Mouse (Mus musculus) left cerebral cortex, adult 18-20 months (tissue): ENCODE results near the gene 4930579F01Rik. TPM values are rescaled to one million over a fixed set of nuclear protein-coding genes. Genes with fewer than 3 reads are reported as not detected.

Experiments used
- DNase-seq, 2 experiments: peaks; one replicate each; pipeline ENCODE4 v3.0.0; 2021 to 2022; ENCODE audit warnings: low spot score in 2 of 2, mixed read lengths in 1 of 2
- total RNA-seq, 2 experiments: library from RNA; stranded (reverse); gene quantifications; 2 replicates each; pipeline ENCODE4 v1.2.3; 2021

4930579F01Rik gene
- total RNA-seq, 2 experiments from 2014 or later, result not detected

DNA sequence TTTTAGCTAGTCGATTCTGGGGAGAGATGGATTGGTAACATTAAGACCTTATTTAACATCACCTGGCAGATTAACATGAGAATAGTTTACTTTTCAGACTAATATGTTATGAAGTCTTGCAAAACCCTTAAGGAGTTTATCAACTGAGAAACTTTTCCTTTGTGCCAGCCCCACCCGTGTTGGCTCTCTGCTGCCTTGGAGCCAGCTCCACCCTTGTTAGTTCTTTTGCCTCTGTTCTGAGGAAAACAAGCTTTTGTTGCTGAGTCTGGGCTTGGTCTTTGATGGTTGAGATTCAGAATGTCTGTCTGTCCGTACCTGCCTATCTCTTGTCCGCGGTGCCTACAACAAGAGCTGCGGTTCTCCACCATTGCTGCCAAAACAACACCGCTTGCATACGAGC, 22.5 kb upstream of the 4930579F01Rik start:
- no peak for DNase-seq

DNA sequence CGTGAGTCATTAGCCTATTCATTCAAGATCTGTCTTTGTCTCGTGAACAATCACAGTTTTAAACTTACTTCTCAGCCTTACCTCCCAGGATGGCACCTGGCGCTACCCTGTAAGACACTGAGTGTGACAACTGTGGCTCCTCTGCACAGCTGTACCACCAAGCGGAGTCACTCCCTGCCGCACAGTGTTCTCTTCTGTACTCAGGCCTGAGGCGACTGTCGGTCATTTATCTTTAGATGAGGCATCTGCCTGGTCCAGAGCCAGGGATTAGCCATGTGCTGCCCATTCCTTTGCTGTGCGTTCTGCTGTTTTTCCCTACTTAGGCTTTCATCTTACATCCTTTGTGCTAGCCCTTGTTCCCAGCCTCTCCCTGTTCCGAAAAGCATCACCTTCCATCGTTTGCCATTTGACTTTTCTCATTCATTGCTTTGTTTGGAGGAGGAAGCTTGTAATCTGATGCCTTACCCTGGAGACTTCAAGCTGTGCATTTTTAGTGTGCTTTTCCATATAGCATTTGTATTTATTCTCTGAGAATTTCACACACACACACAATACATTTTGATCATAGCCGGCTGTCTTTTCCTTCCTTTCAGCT, 21.9 kb upstream of the 4930579F01Rik start:
- no peak for DNase-seq

DNA sequence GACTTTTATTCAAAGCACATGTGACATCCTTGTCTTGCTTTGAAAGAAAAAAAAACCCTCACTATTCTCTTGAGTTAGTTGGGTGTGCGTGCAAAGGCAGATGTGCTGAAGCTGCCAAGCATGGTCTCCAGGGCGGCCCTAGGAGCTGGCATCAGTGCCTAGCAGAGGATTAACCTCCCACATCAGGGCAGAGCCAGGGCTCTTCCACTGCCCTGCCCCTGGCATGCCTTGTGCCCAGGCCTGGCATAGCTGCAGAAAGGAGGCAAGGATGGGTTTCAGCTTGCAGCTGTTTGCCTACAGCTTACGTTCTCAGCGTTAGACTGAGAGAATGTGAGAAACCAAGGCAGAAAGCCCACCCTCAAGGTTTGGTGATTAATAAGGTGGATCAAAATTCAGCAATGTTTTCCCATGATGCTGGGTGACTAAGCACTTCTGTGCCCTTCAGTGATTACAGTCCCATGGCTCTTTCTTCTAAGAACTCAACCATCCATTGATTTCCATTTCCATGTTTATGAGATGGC, 18.9 kb upstream of the 4930579F01Rik start:
- no peak for DNase-seq

DNA sequence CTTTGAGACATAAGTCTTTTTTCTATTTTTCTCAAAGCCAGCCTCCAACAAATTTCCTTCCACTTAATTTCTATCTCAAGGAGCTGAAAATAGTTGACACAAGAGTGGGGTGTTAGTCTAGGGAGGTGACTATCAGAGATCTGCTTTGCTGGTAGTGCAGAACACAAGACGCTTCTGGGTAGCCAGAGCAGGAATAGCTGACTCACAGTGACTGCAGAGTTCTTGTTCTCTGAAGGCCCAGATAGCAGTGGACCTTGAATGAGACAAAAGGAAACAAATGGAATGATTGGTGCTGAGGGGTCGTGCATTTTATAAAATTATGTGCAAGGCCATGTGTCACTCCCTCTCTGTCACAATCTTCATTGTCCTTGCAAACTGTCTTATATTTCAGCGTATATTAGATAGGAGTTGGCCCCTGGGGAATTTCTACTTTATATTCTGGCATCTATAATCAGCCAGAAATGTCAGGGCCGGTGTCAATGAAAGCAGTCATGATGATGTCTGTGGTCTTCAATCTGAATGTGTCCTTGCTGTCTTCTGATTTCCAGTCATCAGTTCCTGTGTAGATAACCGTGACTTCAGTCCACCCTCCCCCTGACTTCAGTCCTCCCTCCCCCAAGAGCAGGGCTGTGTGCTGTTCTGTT, 16.9 kb upstream of the 4930579F01Rik start:
- DNase-seq, result no peak

DNA sequence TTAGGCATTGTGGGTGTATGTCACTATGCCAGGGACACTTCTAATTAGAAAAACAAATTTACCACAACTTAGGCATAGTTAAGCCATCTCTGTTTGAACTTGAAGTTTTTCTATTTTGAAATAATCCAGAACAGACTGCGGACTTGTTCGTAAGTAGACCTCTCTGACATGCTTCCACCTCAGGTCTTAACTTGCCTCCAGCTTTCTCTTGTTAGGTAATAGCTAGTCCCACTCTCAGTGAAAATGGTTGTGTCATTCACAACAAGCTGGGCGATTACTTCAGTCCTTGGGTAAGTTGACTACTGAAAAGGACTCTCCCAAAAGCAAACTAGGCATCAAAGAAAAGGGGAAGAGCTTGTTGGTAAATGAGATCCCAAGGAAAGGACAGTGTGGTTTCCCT, 15.2 kb upstream of the 4930579F01Rik start:
- no peak for DNase-seq

DNA sequence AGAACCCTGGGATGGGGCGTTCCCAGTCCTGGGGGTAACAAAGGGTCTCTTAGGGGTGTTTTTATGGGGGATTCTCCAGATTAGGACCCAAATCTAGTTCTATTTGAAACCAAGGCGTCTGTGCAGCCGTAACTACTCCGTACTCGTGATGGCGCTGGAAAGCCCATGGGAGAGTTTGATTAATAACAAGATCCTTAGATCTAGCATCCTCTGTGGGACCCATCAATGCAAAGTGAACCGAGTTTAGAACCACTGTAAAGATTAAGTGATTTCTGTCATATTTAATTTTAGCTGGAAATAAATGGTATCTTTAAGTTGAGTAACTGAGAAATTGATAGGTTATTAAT, 5.1 kb upstream of the 4930579F01Rik start:
- no peak for DNase-seq

DNA sequence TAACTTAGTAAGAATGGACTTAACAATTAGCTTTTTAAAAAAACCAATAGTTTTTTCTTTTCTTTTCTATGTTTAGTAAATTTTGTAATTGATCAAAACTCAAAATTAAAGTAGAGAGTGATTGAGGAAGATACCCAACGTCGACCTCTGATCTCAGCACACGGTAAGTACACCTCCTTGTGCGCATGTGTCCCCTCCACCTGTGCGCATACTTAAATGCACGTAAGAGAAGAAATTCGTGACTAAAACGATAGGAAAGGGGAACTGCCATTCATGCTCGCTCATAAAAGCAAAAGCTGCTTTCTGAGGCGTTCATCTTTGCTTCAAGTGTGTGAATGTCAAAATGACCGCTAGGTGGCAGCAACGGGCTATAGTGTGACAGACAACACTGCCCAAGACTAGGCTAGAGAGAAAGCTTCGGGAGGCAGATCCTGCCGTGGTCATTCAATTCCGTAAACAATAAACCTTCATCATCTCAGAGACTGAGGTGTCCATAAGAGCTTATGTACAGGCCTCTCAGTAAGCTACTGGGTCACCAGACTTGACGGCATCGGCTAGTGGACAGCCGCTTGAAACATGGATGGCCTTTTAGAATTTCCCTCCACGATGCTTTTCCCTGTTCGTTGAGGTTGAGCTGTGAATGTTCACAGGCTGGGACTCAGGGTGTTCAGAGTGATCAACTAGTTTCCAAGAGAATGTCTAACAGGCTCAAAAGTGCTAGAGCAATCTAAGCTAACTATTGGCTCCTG, 4.5 kb upstream of the 4930579F01Rik start:
- peak; percentile 90 to 94 for DNase-seq

DNA sequence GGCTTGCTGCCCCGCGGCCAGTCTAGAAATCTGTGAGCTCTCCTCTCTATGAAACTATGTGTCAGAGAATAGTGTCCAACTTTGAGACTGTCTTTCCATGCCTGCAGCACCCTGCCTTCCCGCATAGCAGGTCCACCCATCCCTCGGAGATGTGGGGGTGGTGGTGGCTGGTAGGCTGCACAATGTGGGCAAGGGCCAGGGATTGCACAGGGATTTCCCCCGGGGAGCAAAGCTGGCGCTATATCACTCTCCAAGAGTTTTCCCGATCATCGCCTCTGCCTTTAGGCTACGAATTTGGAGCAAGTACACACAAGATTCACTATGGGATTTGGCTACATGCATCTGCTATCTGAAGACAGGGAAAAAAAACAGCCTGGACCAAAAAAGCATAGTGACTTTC, 3.9 kb upstream of the 4930579F01Rik start:
- peak in 1 of 2 experiments; percentile 3 for DNase-seq

DNA sequence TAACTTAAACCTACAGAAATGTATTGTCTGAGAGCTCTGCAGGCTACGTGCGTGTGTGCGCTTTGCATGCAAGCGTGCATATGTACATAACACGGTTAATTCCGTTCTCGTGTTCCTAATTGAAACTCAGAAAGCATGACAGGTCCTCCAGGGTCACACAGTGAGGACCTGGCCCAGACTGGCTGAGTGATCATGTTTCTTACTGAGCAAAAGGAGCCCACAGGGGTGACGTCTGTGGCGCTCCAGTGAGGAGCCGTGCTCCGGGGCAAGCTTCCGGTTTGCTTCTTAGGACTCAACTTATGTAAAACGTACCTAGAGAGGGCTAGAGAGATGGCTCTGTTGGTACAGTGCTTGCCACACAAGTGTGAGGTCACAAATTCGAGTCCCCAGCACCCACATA, 3.5 kb upstream of the 4930579F01Rik start:
- DNase-seq, result no peak

DNA sequence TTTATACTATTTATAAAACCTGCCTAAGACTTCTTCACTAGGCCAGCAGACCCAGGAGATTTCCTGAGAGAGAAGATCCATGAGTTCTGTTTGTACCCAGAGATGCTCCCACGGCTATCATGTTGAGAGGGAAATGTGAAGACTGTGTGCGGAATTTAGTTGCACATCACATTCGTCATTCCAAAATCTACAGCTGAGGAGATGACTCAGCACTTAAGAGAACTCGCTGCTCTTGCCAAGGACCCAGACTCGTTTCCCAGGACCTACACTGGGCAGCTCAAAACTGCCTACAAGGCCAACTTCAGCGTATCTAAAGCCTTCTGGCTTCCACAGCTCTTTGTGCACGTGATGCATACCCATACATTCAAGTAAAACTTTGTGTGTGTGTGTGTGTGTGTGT, 1.4 kb downstream of the 4930579F01Rik start:
- DNase-seq, result peak in 1 of 2 experiments; percentile 9

DNA sequence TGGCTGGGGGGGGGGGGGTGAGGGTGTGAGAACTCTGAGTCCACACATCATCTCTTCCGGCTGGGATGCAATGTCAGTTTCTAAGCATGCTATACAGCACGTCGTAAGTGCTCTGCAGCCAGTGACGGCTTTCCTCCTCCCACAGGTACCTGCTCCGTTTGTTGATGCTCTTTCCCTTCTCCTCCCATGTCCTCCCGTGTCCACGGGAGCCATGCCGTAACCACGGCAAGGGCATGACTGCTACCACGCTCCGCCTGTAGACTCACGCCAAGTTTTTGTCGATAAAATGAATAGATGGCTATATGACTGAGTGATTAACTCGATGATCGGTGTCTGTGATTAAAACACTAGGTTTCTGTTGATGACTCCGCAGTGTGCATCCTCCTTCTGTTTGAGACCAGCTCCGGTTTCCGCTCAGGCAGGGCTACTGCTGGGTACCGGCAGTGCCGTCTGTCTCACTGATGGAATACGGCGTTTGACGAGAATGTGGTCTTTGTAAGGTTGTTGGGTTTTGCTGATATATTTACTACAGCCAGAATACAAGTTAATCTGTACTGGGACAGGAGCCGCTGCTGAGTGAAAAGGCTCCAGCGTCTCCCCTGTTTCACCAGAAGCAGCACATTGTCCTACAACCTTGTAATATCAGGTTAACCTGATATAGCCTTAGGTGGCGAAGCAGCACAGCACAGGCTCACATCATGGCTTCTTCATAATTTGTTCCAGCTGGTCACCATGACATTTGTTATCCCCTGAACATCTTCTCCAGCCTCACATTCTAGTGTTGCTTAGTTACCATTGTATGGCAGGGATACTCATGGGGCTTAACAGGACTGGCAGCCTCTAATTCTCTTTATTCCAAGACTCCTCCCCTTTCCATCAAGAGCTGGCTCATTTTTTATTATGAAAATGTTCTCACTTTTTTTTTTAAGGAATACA, 7.4 kb downstream of the 4930579F01Rik start:
- DNase-seq, result no peak

DNA sequence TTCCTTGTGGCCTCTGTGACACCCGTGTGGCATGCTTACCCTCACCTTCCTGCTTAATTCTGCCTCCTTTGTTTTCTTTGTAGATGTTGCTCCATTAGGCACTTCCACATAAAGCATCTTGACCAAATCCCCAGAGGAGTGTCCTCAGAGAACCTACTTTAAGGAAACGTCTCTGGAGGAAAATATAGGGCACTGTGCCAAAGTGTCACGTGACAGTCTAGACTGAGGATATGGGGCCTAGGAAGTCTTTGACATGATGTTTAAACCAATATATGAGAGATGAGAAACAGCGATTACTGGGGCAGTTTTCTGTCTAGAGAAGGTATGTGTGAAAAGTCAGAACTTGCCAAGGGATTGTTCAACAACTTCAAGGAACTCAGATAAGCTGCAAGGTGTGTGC, 8.3 kb downstream of the 4930579F01Rik start:
- DNase-seq, result no peak

DNA sequence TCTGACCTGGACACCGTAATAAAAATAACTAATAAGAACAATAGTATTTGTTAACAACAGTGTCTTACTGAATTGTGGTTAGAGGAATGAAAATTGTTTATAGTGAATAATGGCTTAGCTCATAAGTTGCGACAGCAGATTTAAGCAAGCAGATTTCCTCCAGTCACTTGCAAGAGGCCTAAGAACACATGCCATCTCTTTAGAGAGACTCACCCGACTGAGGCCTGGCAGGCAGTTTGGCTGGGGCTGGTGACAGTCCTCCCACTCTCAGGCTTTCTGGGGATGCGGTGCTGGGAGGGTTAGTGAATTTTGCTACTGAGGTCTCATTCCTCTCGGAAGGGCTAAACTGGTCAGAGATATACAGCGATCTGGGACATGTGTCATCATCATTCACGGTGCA, 10.3 kb downstream of the 4930579F01Rik start:
- no peak for DNase-seq

DNA sequence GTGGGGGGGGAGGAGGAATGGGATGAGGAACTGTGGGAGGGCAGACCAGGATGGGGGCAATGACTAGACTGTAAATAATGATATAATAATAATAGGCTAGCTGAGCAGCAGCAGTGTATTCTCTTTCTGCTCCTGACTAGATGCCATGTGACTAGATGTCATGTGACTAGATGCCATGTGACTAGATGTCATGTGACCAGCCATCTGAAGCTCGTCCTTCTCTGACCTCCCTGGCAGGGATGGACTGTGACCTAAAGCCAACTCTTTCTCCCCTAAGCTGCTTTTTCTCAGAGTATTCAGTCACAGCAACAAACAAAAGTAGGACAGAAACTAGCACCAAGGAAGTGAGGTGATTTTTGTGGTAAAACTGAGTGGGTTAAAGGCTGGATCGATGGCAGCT, 11.6 kb downstream of the 4930579F01Rik start:
- no peak for DNase-seq

DNA sequence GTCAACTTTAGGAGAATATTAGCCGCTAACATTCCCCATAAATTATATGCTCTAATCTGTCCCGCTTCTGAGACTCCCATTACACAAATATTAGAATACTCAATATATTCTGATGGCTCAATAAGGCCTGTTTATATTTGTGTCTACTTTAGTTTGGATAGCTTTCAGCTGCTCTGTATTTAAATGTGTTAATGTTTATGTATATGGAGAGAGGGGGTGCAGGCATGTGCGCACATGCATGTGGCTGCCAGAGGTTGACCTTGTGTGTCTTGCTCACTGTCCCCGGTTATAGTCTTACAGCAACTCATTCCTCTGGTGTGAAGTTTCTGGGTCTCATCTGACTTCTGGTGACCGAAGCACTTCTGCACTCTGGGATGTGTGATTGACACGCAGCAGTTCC, 18.1 kb downstream of the 4930579F01Rik start:
- DNase-seq, result no peak

DNA sequence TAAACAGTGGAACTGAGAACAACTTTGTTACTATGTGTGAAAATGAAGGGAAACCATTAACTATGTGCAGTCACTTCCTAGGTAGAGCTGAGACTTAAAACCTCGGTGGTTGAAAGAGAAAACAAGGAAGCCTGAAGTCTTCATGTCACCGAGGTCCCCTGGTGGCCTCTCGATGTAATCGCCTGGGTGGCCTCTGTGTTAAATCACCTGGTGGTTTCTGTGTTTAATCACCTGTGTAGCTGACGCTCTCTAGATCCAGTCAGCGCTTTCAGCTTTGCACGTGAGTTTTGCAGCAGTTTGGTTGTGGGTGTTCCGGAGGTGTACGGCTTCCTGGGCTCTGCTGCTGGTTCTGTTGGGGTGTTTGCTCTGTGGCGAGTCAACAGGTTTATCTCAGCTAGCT, 20.3 kb downstream of the 4930579F01Rik start:
- no peak for DNase-seq

DNA sequence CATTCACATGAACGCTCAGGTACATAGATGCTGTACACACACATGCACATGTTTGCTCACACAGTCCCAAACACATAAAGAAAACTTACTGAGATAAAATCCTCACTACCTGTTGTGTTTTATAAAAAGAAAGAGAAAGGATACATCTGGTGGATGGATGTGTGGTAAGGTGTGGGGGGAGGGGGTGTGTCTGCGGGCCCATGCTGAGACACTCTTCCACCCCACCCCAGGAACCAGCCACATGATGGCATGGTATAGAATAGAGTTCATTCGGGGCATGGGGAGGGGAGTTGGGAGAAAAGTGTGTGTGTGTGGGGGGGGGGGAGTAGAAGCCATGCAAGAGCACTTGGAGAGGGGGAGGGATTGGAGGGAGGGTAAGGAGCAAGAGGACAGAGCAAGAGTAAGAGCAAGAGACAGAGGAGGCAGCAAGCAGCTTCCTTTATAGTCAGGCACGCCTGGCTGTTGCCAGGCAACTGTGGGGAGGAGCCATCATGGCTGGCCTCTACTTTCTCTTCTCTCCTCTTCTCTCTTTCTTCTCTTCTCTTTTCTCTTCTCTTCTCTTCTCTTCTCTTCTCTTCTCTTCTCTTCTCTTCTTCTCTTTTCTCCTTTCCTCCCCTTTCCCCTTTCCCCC, 31.0 kb downstream of the 4930579F01Rik start:
- no peak for DNase-seq

DNA sequence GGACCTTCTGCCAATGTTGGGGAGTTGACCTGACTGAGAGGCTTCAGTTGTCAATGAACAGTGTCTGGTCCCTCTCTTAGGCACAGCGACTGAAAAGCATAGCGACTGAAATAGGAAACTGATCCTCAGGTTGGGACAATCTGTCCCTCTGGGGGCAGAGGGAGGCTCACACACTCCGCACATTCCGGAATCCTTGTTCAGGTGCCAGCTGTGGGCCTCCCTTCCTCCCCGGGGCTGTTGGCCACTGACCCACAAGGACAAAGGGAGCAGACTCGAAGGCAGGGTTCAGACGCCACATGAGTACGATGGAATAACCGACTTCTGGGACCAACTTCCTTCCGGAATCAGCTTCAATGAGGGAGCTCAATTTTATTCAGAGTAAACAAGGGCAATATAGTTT, 32.0 kb downstream of the 4930579F01Rik start:
- no peak for DNase-seq

DNA sequence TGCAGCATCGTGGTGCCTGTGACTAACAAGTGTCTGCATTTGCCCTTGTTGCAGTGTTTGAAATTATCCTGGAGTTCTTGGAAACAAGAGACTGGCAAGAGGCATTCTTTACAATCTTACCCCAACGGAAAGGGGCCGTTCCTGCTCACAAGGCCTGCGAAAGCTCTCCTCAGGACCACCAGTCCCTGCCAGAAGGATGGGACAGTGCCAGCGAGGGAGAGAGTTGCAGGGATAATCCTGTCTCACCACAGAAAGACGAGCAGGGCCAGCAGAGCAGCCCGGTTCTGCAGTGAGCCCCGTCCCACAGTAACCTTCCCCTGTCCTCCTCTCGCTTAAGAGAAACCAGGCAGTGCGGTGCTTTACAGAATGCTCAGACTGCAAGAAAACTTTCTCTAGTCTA, 37.0 kb downstream of the 4930579F01Rik start:
- DNase-seq, result no peak

DNA sequence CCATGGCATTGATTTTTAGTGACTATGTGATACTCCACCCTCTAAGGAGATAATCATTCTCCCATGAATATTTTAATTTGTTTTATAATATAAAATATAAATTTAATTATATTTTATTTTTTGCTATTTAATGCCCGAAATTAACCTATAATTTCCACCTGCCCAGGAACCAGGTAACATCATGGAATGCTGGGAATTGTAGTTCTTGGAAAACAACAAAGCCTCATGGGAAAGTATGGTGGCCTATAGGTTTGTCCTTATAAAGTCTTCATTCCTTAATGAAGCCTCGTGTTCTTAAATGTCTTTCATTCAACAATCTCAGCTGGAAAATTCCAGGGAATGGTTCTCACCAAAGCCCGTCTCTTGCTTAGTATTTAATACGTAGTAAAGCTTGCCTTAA, 38.6 kb downstream of the 4930579F01Rik start:
- DNase-seq, result no peak

DNA sequence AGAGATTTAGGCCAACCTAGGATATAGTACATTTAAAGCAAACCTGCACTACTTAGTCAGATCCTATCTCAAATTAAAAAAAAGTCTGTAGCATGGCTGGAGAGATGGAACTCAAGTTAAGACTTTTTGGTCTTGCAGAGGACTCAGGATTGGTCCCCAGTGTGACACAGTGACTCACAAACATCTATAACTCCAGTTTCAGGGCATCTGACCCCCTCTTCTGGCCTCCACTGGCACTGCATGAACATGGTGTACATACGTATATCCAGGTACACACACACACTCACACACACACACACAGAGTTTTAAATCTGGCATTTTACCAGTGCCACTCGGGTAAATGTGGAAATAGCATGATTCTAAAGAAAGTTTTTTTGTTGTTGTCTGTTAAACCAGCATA, 44.8 kb downstream of the 4930579F01Rik start:
- no peak for DNase-seq
